Mouse (Mus musculus): ENCODE measurements around the gene Cpxm1. TPM values are rescaled to one million over a fixed set of nuclear protein-coding genes. Genes with fewer than 3 reads are reported as not detected.

Gene Cpxm1
- 0.65 TPM for total RNA-seq (2023)

DNA sequence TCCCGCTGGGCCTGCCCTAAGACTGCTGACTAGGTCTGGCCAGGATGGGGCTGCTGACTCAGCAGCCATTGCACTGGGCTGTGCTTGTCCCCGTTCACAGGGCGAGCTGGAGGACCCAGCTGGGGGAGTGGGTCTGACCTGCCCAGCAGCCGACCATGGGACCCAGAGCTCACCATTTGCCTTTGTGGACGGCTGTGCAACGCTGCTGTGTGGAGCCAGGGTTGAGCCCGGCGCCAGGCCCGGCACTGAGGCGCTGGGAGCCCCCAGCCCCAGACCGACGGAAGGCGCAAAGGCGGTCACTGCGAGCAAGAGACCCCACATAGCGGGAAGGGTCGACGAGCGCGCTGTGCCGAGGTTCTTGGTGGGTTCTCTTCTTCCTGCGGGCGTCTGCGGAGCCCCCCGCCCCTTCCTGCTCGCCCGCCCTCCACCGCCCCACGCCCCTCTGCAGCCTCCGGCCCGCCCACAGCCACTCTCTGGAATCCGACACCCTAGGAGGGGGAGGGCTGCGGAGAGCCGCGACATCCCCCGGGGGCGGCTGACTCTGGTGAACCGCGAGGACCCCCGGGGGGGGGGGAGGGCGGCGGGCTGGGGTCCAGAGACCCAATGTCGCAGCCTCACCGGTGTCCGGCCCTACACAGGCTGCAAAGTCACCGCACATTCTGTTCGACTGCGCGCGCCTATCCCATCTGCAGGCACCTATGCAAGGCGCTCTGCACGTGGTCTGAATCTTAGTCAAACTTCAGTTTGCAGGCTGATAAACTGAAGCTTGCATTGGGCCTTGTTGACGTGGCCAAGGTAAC lies at the start of gene Cpxm1:
TSS of gene Cpxm1 (minus strand) at position 389 of the 800 bp plus-strand sequence.

DNA sequence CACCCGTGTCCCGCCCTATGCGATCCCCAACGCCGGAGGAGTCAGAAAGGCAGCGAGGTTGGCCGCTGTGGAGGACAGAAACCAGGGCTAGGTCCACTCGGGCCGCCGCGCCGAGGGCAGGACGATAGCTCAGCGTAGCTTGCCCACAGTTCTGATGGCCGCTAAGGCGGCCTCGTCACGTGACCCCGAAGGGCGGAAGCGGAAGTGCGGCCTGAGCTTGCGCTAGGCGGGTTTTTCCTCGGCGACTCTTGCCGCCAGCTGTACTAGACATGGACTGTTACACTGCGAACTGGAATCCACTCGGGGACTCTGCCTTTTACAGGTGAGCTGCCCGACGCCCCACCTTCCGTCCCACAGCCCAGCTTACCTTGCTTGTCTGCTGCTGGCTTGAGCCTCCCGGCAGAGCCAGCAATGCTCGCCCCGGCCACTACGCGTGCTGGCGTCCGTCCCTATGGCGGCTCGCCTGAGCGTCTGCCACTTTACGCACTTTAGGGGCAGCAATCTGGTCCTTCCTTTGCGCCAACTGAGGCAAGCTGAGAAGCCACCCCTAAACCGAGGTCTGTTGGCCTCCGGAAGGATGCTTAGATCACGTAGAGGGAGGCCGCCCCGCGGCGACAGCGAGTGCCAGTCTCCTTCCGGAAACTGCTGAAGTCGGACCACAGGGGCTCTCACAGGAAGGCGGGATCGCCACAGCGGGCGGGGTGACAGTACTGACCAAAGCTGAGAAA lies 26.9 kb upstream of the Cpxm1 start, which contains the start of the genes Vps16 and Pced1a:
TSS of gene Vps16 (plus strand) at position 214 of the 728 bp plus-strand sequence.
TSS of gene Pced1a (minus strand) at position 576 of the 728 bp plus-strand sequence.

DNA sequence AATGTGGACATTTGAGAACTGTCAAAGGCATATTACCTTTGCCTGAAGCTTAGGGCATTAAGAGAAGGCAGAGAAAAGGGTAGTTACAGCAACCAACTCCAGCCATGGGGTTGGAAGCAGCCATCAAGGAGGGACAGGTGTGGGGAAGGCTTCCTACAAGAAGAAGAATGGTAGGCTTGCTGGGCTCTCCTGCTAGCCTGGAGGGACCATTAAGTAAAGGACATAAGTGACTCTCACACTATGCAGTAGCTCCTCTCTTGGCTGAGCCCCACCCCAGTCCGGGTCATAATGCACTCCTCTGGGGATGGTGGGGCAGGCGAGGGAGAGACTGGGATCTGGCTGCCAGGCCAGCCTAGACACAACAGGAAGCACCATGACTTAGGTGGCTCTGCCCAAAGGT lies 8.8 kb upstream of the Cpxm1 start, which contains the start of gene Tmem239:
TSS of gene Tmem239 (plus strand) at position 301 of the 400 bp plus-strand sequence.

DNA sequence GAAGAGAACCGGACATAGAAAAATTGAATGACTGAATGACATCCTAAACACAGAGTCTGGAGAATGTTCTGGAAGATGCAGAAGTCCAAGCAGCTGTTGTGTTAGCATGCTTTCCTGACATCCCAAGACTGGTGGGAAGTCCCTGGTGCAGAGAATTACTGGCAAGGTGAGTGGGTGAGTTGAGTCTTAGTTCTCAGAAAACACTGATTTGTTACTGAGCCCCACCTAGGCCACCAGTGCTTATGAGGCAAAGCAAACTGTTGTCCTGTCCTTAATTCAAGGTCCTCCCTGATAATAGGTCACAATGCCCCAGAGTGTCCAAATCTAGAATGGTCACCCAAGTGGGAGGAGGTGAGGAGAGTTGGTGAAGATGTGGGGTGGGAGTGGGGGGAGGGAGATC lies 7.6 kb upstream of the Cpxm1 start, which contains the start of the genes Gm28372 and 1700020A23Rik:
TSS of gene Gm28372 (plus strand) at position 301 of the 400 bp plus-strand sequence.
TSS of gene 1700020A23Rik (plus strand) at position 321 of the 400 bp plus-strand sequence.

Other genes starting within 250 kb of the Cpxm1 start
- gene Snrpb, start 218.2 kb downstream of the Cpxm1 start, total RNA-seq (2023), result 191 TPM
- gene Tmc2, start 202.4 kb downstream of the Cpxm1 start, total RNA-seq (2023), result not detected
- 424 TPM for gene Nop56, start 123.1 kb downstream of the Cpxm1 start, total RNA-seq (2023)
- 127 TPM for gene Idh3b, start 113.0 kb downstream of the Cpxm1 start, total RNA-seq (2023)
- not detected for gene Ebf4, start 102.4 kb downstream of the Cpxm1 start, total RNA-seq (2023)
- not detected for gene Gm28372, start 7.7 kb upstream of the Cpxm1 start, total RNA-seq (2023)
- gene 1700020A23Rik, start 7.7 kb upstream of the Cpxm1 start, total RNA-seq (2023), result not detected
- gene Tmem239, start 8.9 kb upstream of the Cpxm1 start, total RNA-seq (2023), result not detected
- 132 TPM for gene Vps16, start 26.8 kb upstream of the Cpxm1 start, total RNA-seq (2023)
- gene Pced1a, start 27.1 kb upstream of the Cpxm1 start, total RNA-seq (2023), result 26.0 TPM
- gene Ptpra, start 52.7 kb upstream of the Cpxm1 start, total RNA-seq (2023), result 129 TPM
- 62.3 TPM for gene Mrps26, start 166.2 kb upstream of the Cpxm1 start, total RNA-seq (2023)
- not detected for gene Oxt, start 178.6 kb upstream of the Cpxm1 start, total RNA-seq (2023)
- not detected for gene Avp, start 185.0 kb upstream of the Cpxm1 start, total RNA-seq (2023)
- gene Fastkd5, start 232.5 kb upstream of the Cpxm1 start, total RNA-seq (2023), result 7.8 TPM
- 4.5 TPM for gene Ubox5, start 232.5 kb upstream of the Cpxm1 start, total RNA-seq (2023)
- gene Lzts3, start 245.2 kb upstream of the Cpxm1 start, total RNA-seq (2023), result 4.3 TPM